Mouse (Mus musculus) small intestine, adult 2 months (tissue): ENCODE measurements around the gene Cnep1r1.

ENCODE experiments used
- CTCF ChIP-seq: fragments of 200-500 bp; IDR thresholded peaks from 2 replicates; pipeline ENCODE4 v1.5.1; 2012; ENCODE audit warnings: low read depth, mild to moderate bottlenecking, control low read depth, inconsistent platforms, low read length, moderate library complexity, mixed read lengths; ENCODE audit not compliant: insufficient replicate concordance, insufficient read length; ENCODE audit errors: extremely low read depth
- POLR2A ChIP-seq: fragments of 200-500 bp; IDR thresholded peaks from 2 replicates; pipeline ENCODE4 v1.6.1; 2012; ENCODE audit warnings: low read depth, mild to moderate bottlenecking, control low read depth, inconsistent platforms, low read length, moderate library complexity

DNA sequence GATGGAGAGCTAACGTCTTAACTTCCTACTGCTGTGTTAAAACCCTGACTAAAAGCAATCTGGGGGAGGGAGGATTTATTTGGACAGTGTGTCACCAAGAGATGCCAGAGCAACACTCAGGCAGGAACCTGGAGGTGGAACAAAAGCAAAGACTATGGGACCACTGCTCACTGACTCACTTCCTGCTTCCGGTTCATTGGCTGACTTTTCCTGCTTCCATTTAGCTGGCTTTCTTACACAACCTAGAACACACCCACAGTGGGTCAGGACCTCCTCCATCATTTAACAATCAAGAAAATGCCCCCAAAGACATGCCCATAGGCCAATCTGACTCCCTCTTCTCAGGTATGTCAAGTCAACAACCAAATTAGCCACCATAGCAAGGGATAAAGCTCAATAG is 26.9 kb upstream of the Cnep1r1 start:
- TF ChIP-seq CTCF (no peak), POLR2A (no peak)
